Mouse (Mus musculus): ENCODE measurements around the gene Abca2. TPM values are rescaled to one million over a fixed set of nuclear protein-coding genes. Genes with fewer than 3 reads are reported as not detected.
"Not testable (repeated sequence)": the region's sequence is repeated elsewhere in the genome, so short reads cannot be mapped to it uniquely, and the experiment has no call there.

Abca2 gene
- total RNA-seq (2014; fragmentation: Nextera tagmentation): 34.7 and 38.3 TPM in 2 replicates
- 10.8 and 13.1 TPM in 2 replicates for total RNA-seq (2017)

- peak; percentile 72 for ATAC-seq (replicated peaks; ENCODE audit: low FRiP score, low TSS enrichment, poor library complexity, severe bottlenecking)
These were observed at the start of gene Abca2 for GRCm38 (mm10) chr2:25428442-25429236. Gene Abca2 (plus strand): TSS chr2:25428703.

DNA sequence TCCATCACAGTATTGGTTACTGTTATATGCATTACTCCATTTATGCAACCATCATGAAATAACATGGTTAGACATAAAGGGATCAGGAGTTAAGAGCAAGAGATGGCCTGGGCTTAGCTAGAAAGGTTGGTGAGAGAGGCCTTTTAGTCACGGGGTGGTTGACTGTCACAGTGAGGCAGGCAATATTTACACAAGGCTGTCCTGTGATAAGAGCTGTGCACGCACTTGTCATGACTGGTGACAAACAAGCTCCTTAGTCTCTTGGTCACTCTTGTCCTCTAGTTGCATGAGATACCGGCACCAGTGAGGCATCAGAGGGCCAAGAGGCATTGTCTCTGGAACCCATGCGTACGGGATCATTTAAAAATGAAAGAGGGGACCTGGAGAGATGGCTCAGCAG, 44.0 kb upstream of the Abca2 start:
- ATAC-seq (replicated peaks; ENCODE audit: low FRiP score, low TSS enrichment, poor library complexity, severe bottlenecking): no peak

DNA sequence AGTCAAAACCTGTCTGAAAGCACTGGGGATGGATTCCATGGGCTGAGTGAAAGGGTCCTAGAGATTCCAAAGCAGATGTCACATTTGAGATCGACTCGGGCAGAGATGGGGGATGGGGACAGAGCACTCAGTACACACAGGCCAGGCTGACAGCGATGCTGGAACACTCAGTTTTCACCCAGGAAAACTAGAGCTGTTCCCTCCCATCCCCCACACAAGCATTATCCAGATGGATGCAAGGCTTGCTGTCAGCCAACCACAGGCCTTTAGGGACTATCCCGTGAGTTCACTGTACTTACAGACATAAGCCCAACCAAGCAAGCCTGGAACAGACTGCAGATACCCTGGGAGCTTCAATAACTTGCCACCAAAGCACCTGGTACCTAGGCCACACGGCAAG, 37.2 kb upstream of the Abca2 start:
- ATAC-seq (replicated peaks; ENCODE audit: low FRiP score, low TSS enrichment, poor library complexity, severe bottlenecking): no peak

GRCm38 (mm10) chr2:25394281-25395221, 34.0 kb upstream of the Abca2 start:
- no peak for ATAC-seq (replicated peaks; ENCODE audit: low FRiP score, low TSS enrichment, poor library complexity, severe bottlenecking)

DNA sequence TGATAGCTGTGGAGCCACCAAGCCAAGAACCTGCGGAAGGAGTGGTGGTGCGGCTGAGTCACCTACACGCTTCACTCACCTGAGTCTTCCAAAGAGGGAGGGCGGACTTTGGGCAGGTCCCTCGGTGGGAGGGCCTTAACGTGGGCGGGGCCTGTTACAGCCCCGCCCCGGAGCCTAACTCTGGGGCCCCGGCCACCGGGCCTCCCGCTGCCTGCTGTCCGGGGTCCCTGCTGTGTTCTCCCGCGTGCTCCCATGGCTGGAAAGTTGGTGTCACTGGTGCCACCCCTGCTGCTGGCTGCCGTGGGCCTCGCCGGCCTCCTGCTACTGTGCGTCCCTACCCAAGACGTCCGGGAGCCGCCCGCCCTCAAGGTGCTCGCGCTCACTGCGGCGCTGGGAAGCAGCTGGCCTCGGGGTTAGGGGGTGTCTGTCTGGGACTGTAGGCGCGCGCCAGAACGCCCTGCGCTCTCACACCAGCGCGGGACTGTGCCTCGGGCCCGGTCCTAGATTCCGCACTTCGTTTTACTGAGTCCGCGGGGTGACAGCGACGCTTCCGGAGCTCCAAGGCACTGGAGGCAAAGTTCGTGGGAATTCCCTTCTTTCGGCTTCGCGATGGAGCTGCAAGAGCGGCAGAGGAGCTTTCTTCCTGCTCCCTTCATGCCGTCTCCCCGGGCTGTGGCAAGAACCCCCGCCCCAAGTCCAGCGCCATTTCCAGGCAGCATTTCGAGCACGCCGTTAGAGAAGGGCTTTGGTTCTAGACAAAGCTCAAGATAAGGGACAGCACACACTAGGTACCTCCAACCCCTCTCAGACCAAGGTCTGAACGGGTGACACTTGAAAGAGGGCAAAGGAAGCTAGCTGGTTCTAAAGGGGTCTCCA, 32.5 kb upstream of the Abca2 start, which contains the start of gene Entpd2:
Gene Entpd2 (plus strand): TSS at position 154 of the 876 bp plus-strand sequence.
- peak; percentile 34; the same call in 1 of the 2 replicates for ATAC-seq (replicated peaks; ENCODE audit: low FRiP score, low TSS enrichment, poor library complexity, severe bottlenecking)

GRCm38 (mm10) chr2:25396597-25396983, 31.9 kb upstream of the Abca2 start:
- no peak for ATAC-seq (replicated peaks; ENCODE audit: low FRiP score, low TSS enrichment, poor library complexity, severe bottlenecking)

DNA sequence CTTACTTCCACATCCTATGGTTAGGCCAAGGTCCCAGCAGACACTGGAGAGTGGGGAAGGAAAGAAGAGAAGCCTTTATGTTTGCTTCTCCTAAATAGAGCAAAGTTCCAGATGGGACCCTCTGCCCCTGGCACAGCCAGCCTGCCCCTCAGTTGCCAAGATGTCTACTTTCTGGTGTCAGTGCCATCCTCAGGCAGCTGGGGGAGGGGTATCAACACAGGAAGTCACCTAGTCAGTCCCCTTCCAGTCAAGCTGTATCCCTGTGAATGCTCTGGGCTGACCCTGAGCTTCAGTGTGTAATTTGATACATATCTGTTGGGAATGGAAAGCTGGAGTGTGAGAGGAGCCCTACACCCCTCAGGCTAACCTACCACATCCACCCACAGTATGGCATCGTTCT, 31.5 kb upstream of the Abca2 start:
- ATAC-seq (replicated peaks; ENCODE audit: low FRiP score, low TSS enrichment, poor library complexity, severe bottlenecking): no peak

DNA sequence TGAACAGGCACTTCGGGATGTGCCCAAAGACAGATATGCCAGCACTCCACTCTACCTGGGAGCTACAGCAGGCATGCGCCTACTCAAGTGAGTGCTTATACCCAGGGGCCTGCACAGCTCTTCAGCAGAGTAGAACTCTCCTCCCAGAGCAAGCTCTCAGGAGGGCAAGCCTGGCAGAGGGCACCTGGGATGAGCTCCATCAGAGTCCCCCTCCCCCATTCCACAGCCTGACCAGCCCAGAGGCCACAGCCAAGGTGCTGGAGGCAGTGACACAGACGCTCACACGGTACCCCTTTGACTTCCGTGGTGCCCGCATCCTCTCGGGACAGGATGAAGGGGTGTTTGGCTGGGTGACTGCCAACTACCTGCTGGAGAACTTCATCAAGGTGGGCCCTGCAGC, 30.4 kb upstream of the Abca2 start:
- no peak for ATAC-seq (replicated peaks; ENCODE audit: low FRiP score, low TSS enrichment, poor library complexity, severe bottlenecking)

DNA sequence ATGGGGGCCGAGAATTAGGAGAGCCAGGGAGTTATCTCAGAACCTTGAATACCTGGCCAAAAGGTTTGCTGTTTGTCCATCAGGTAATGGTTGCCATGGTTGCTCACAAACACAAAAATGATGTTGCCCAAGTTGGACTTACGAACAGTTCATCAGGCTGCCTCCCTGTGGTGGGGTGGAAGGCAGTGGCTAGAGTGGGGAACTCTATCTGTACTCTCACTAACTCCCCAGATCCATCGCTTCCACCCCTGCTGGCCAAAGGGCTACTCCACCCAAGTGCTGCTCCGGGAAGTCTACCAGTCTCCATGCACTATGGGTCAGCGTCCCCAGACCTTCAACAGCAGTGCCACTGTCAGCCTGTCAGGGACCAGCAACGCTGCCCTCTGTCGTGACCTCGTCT, 29.5 kb upstream of the Abca2 start, which contains the start of gene Npdc1:
Gene Npdc1 (plus strand): TSS at position 301 of the 400 bp plus-strand sequence.
- ATAC-seq (replicated peaks; ENCODE audit: low FRiP score, low TSS enrichment, poor library complexity, severe bottlenecking): no peak

- no peak for ATAC-seq (replicated peaks; ENCODE audit: low FRiP score, low TSS enrichment, poor library complexity, severe bottlenecking)
These were observed 28.2 kb upstream of the Abca2 start for GRCm38 (mm10) chr2:25400291-25400690.

GRCm38 (mm10) chr2:25400764-25401163, 27.7 kb upstream of the Abca2 start:
- no peak for ATAC-seq (replicated peaks; ENCODE audit: low FRiP score, low TSS enrichment, poor library complexity, severe bottlenecking)

GRCm38 (mm10) chr2:25402377-25402971, 26.0 kb upstream of the Abca2 start:
- ATAC-seq (replicated peaks; ENCODE audit: low FRiP score, low TSS enrichment, poor library complexity, severe bottlenecking): peak; percentile 63

GRCm38 (mm10) chr2:25402972-25403601, 25.4 kb upstream of the Abca2 start:
- ATAC-seq (replicated peaks; ENCODE audit: low FRiP score, low TSS enrichment, poor library complexity, severe bottlenecking): no peak

GRCm38 (mm10) chr2:25403994-25404393, 24.5 kb upstream of the Abca2 start:
- no peak for ATAC-seq (replicated peaks; ENCODE audit: low FRiP score, low TSS enrichment, poor library complexity, severe bottlenecking)

- no peak for ATAC-seq (replicated peaks; ENCODE audit: low FRiP score, low TSS enrichment, poor library complexity, severe bottlenecking)
These were observed 19.6 kb upstream of the Abca2 start for GRCm38 (mm10) chr2:25408908-25409307.

GRCm38 (mm10) chr2:25413436-25413835, 15.1 kb upstream of the Abca2 start:
- not testable (repeated sequence) for ATAC-seq (replicated peaks; ENCODE audit: low FRiP score, low TSS enrichment, poor library complexity, severe bottlenecking)

- no peak for ATAC-seq (replicated peaks; ENCODE audit: low FRiP score, low TSS enrichment, poor library complexity, severe bottlenecking)
These were observed 11.1 kb upstream of the Abca2 start for GRCm38 (mm10) chr2:25417426-25417825.

GRCm38 (mm10) chr2:25421896-25422295, 6.6 kb upstream of the Abca2 start:
- ATAC-seq (replicated peaks; ENCODE audit: low FRiP score, low TSS enrichment, poor library complexity, severe bottlenecking): peak; percentile 47; the same call in 1 of the 2 replicates
